Mouse (Mus musculus): Measurements from ENCODE around the gene Timm17b. TPM values are rescaled to one million over a fixed set of nuclear protein-coding genes. Genes with fewer than 3 reads are reported as not detected.
"Not testable (repeated sequence)": the region's sequence is repeated elsewhere in the genome, so short reads cannot be mapped to it uniquely, and the experiment has no call there.

Gene Timm17b
- total and polyA plus RNA-seq, 2 experiments from 2014 or later: 47.4 to 133 TPM

- not testable (repeated sequence) for H3K27me3 ChIP-seq (ENCODE audit: insufficient read depth, low read length); H3K9ac ChIP-seq (replicated peaks; ENCODE audit: low read length); ATAC-seq; H3K4me2 ChIP-seq (ENCODE audit: low read depth, low read length); H3K4me1 ChIP-seq (ENCODE audit: insufficient read depth, low read length); H3K27ac ChIP-seq; DNase-seq (ENCODE audit: low spot score); H3K4me3 ChIP-seq (ENCODE audit: low read length); H3K36me3 ChIP-seq (ENCODE audit: insufficient read depth, low read length); H3K9me3 ChIP-seq (ENCODE audit: low read length)
- 77% methylated on average over 6 of the region's 6 CpGs for WGBS
- 0 out of 2 replicates have a peak, but pooled peaks have one; percentile 4 for TF ChIP-seq CTCF (IDR thresholded peaks at IDR 0.05; ENCODE audit: low read depth)
Observed at GRCm38 (mm10) chrX:7917960-7918359, 18.8 kb downstream of the Timm17b start.

GRCm38 (mm10) chrX:7919601-7920383, 20.6 kb downstream of the Timm17b start, which contains the start of gene Pcsk1n:
Gene Pcsk1n, plus strand, starts transcription at chrX:7919822.
- peak within 1 kb of the TSS; percentile 84 for H3K27ac ChIP-seq
- H3K4me2 ChIP-seq (ENCODE audit: low read depth, low read length): peak within 1 kb of the TSS; percentile 56
- no peaks in the 10 kb centered on the region for H3K4me1 ChIP-seq (ENCODE audit: insufficient read depth, low read length)
- no peaks in the 10 kb centered on the region for H3K36me3 ChIP-seq (ENCODE audit: insufficient read depth, low read length)
- ATAC-seq (peak; percentile 92), DNase-seq (ENCODE audit: low spot score) (peak; percentile 87)
- peak within 1 kb of the TSS; percentile 61 for H3K9ac ChIP-seq (replicated peaks; ENCODE audit: low read length)
- no peak for TF ChIP-seq CTCF (IDR thresholded peaks at IDR 0.05; ENCODE audit: low read depth)
- WGBS: 20% methylated on average over 39 of the region's 40 CpGs
- no peaks in the 10 kb centered on the region for H3K27me3 ChIP-seq (ENCODE audit: insufficient read depth, low read length)
- peak within 1 kb of the TSS; percentile 44 for H3K4me3 ChIP-seq (ENCODE audit: low read length)
- H3K9me3 ChIP-seq (ENCODE audit: low read length): no peaks in the 10 kb centered on the region

GRCm38 (mm10) chrX:7922032-7922431, 22.9 kb downstream of the Timm17b start:
- Histone ChIP-seq H3K4me2 (ENCODE audit: low read depth, low read length) (peak overlapping the region; percentile 56), H3K36me3 (ENCODE audit: insufficient read depth, low read length) (no peaks in the 10 kb centered on the region), H3K27me3 (ENCODE audit: insufficient read depth, low read length) (no peaks in the 10 kb centered on the region), H3K4me1 (ENCODE audit: insufficient read depth, low read length) (no peaks in the 10 kb centered on the region), H3K27ac (peak overlapping the region; percentile 15), H3K9me3 (ENCODE audit: low read length) (no peaks in the 10 kb centered on the region), H3K4me3 (ENCODE audit: low read length) (peak overlapping the region; percentile 44), H3K9ac (replicated peaks; ENCODE audit: low read length) (peak overlapping the region; percentile 45)
- ATAC-seq (no peak; the same call in 1 of the 2 replicates), DNase-seq (ENCODE audit: low spot score) (peak; percentile 27)
- 20% methylated on average over 47 of the region's 48 CpGs for WGBS
- TF ChIP-seq CTCF (IDR thresholded peaks at IDR 0.05; ENCODE audit: low read depth): no peak

DNA sequence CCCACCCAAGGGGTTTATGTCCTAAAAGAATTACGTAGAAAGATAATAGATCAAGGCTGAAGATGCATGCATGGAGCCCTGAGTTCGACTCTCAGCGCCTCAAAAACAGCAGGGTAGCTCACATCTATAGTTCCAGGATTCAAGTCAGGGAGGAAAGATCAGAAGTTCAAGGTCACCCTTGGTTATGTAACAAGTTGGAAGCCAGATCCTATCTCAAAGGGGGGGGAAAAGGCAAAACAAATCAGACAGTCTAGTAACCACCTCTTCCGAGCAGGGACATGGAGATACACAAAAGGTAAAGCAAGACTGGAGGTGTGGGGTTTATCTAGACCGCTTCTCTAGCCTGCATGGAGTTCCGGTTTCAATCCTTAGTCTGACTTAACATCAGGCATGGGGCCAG, 27.1 kb downstream of the Timm17b start:
- no peak for DNase-seq (ENCODE audit: low spot score)

GRCm38 (mm10) chrX:7927116-7927515, 28.0 kb downstream of the Timm17b start:
- no peak overlapping the region for H3K27ac ChIP-seq
- no peaks in the 10 kb centered on the region for H3K9me3 ChIP-seq (ENCODE audit: low read length)
- no peak overlapping the region for H3K9ac ChIP-seq (replicated peaks; ENCODE audit: low read length)
- H3K27me3 ChIP-seq (ENCODE audit: insufficient read depth, low read length): no peaks in the 10 kb centered on the region
- 36% methylated on average over 10 of the region's 10 CpGs for WGBS
- no peak overlapping the region for H3K4me2 ChIP-seq (ENCODE audit: low read depth, low read length)
- DNase-seq (ENCODE audit: low spot score) (no peak), ATAC-seq (no peak)
- no peaks in the 10 kb centered on the region; the same call in 1 of the 2 replicates for H3K36me3 ChIP-seq (ENCODE audit: insufficient read depth, low read length)
- H3K4me3 ChIP-seq (ENCODE audit: low read length): no peak overlapping the region
- TF ChIP-seq CTCF (IDR thresholded peaks at IDR 0.05; ENCODE audit: low read depth): no peak
- H3K4me1 ChIP-seq (ENCODE audit: insufficient read depth, low read length): no peaks in the 10 kb centered on the region

More for the DNA sequence above, 27.1 kb downstream of the Timm17b start:
- H3K9ac ChIP-seq (replicated peaks; ENCODE audit: low read length): no peak overlapping the region
- no peaks in the 10 kb centered on the region for H3K4me1 ChIP-seq (ENCODE audit: insufficient read depth, low read length)
- no peak overlapping the region for H3K27ac ChIP-seq
- no peaks in the 10 kb centered on the region for H3K27me3 ChIP-seq (ENCODE audit: insufficient read depth, low read length)
- H3K36me3 ChIP-seq (ENCODE audit: insufficient read depth, low read length): no peaks in the 10 kb centered on the region; the same call in 1 of the 2 replicates
- no peak for ATAC-seq
- no peaks in the 10 kb centered on the region for H3K9me3 ChIP-seq (ENCODE audit: low read length)
- 77% methylated on average over 6 of the region's 6 CpGs for WGBS
- no peak for TF ChIP-seq CTCF (IDR thresholded peaks at IDR 0.05; ENCODE audit: low read depth)
- no peak overlapping the region for H3K4me3 ChIP-seq (ENCODE audit: low read length)
- H3K4me2 ChIP-seq (ENCODE audit: low read depth, low read length): no peak overlapping the region

GRCm38 (mm10) chrX:7928270-7928790, 29.2 kb downstream of the Timm17b start, which contains the start of gene Eras:
Gene Eras, minus strand, starts transcription at chrX:7928607.
- no peaks in the 10 kb centered on the region; the same call in 1 of the 2 replicates for H3K36me3 ChIP-seq (ENCODE audit: insufficient read depth, low read length)
- no peak for ATAC-seq
- H3K27ac ChIP-seq: no peak within 1 kb of the TSS
- H3K4me2 ChIP-seq (ENCODE audit: low read depth, low read length): no peak within 1 kb of the TSS
- WGBS: 23% methylated on average over 19 of the region's 19 CpGs
- DNase-seq (ENCODE audit: low spot score): no peak
- H3K27me3 ChIP-seq (ENCODE audit: insufficient read depth, low read length): no peaks in the 10 kb centered on the region
- no peak within 1 kb of the TSS for H3K4me3 ChIP-seq (ENCODE audit: low read length)
- H3K4me1 ChIP-seq (ENCODE audit: insufficient read depth, low read length): no peaks in the 10 kb centered on the region
- H3K9ac ChIP-seq (replicated peaks; ENCODE audit: low read length): no peak within 1 kb of the TSS
- no peak for TF ChIP-seq CTCF (IDR thresholded peaks at IDR 0.05; ENCODE audit: low read depth)
- H3K9me3 ChIP-seq (ENCODE audit: low read length): no peaks in the 10 kb centered on the region

All from hindbrain, postnatal 0 days (tissue).